Mouse (Mus musculus) embryonic facial prominence, embryonic 14.5 days (tissue): ENCODE measurements at regions not wholly inside any gene's neighbourhood (a gene's known extent, or its start where the extent isn't known, plus 50 kb on each side); places are given as distances from the start of the nearest gene placed in this dataset.
A peak's percentile ranks its signal among the peaks of the same experiment; 100 is the strongest.

Experiments used
- ATAC-seq: fragments of 200-750 bp; cut with Nextera tagmentation; 2 replicates; pipeline ENCODE4 v1.8.0; 2017; ENCODE audit warnings: low read depth, moderate number of reproducible peaks, moderate TSS enrichment
- DNase-seq: peaks from one replicate; pipeline ENCODE4 v3.0.0-alpha.2; 2015; ENCODE audit warnings: low spot score
- H3K27ac ChIP-seq: fragments of 300-500 bp; sonication (generic); replicated peaks from 2 replicates; pipeline ENCODE4 v1.5.1; 2014; ENCODE audit warnings: low read depth, mild to moderate bottlenecking, low read length, moderate library complexity
- H3K27me3 ChIP-seq: fragments of 300-500 bp; sonication (generic); replicated peaks from 2 replicates; pipeline ENCODE4 v1.6.1; 2014; ENCODE audit warnings: low read length; ENCODE audit not compliant: control insufficient read depth, insufficient read depth
- H3K36me3 ChIP-seq: fragments of 300-500 bp; sonication (generic); 2 replicates; pipeline ENCODE4 v1.6.1; 2014; ENCODE audit warnings: low read length, mixed read lengths; ENCODE audit not compliant: control insufficient read depth, insufficient read depth
- H3K4me1 ChIP-seq: fragments of 300-500 bp; sonication (generic); 2 replicates; pipeline ENCODE4 v1.6.1; 2014; ENCODE audit warnings: antibody characterized with exemption, low read length; ENCODE audit not compliant: control insufficient read depth, insufficient read depth
- H3K4me2 ChIP-seq: fragments of 300-500 bp; sonication (generic); 2 replicates; pipeline ENCODE4 v1.6.1; 2014; ENCODE audit warnings: low read depth, mild to moderate bottlenecking, low read length, moderate library complexity, mixed read lengths
- H3K4me3 ChIP-seq: fragments of 300-500 bp; sonication (generic); 2 replicates; pipeline ENCODE4 v1.5.1; 2014; ENCODE audit warnings: low read depth, mild to moderate bottlenecking, low read length
- H3K9ac ChIP-seq: fragments of 300-500 bp; sonication (generic); 2 replicates; pipeline ENCODE4 v1.6.1; 2014; ENCODE audit warnings: low read depth, mild to moderate bottlenecking, low read length, moderate library complexity, mixed read lengths
- H3K9me3 ChIP-seq: fragments of 300-500 bp; sonication (generic); 2 replicates; pipeline ENCODE4 v1.6.1; 2016; ENCODE audit warnings: low read length; ENCODE audit not compliant: control insufficient read depth
- WGBS: fragments of 180-500 bp; shearing (Covaris S2); extraction: QIAGEN DNeasy Blood & Tissue Kit; methylation state at CpG from one replicate; pipeline ENCODE4 v1.1.7; 2014; 5-methylcytosine and 5-hydroxymethylcytosine counted together

DNA sequence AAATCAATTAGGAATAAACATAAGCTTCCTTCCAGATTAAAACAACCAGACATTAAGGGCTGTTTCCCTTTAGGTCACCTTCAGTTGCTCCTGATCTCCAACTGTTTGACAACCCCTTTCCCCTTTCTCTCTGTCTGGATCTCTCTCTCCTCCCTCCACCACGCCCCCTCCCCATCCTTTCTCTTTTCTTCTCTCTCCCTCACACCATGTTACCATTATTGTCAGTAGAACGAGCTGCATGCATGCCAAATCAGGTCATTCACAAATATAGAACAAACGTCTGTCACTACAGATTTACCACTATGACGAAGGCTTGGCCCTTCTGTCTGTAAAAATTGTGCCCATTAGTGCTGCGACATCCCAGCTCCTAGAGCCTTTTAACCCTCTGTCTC, 258.9 kb downstream of the Cd83 start:
- H3K9ac ChIP-seq, result no peak overlapping the region
- no peaks in the 10 kb centered on the region for H3K36me3 ChIP-seq
- no peaks in the 10 kb centered on the region for H3K9me3 ChIP-seq
- peak; percentile 26; the same call in 1 of the 2 replicates for ATAC-seq
- no peak overlapping the region for H3K4me3 ChIP-seq
- WGBS, result 27% methylated on average over 5 of the region's 5 CpGs
- H3K27ac ChIP-seq, result no peak overlapping the region
- peak; percentile 48 for DNase-seq
- H3K4me2 ChIP-seq, result no peak overlapping the region
- H3K4me1 ChIP-seq, result no peaks in the 10 kb centered on the region
- H3K27me3 ChIP-seq, result no peaks in the 10 kb centered on the region

GRCm38 (mm10) chr13:44044546-44045216, 260.1 kb downstream of the Cd83 start:
- H3K4me1 ChIP-seq, result no peaks in the 10 kb centered on the region
- H3K27me3 ChIP-seq, result no peaks in the 10 kb centered on the region
- no peaks in the 10 kb centered on the region for H3K9me3 ChIP-seq
- DNase-seq, result no peak
- no peak overlapping the region for H3K27ac ChIP-seq
- no peak overlapping the region for H3K4me2 ChIP-seq
- no peak overlapping the region for H3K9ac ChIP-seq
- H3K36me3 ChIP-seq, result no peaks in the 10 kb centered on the region
- no peak for ATAC-seq
- no peak overlapping the region for H3K4me3 ChIP-seq
- WGBS, result 83% methylated on average over 23 of the region's 23 CpGs

GRCm38 (mm10) chr13:44046436-44046835, 261.9 kb downstream of the Cd83 start:
- Histone ChIP-seq H3K27me3 (no peaks in the 10 kb centered on the region), H3K4me1 (no peaks in the 10 kb centered on the region), H3K36me3 (no peaks in the 10 kb centered on the region), H3K9ac (no peak overlapping the region), H3K27ac (no peak overlapping the region), H3K4me2 (no peak overlapping the region), H3K4me3 (no peak overlapping the region), H3K9me3 (no peaks in the 10 kb centered on the region)
- ATAC-seq (no peak), DNase-seq (no peak)
- 19% methylated on average over 2 of the region's 2 CpGs for WGBS

DNA sequence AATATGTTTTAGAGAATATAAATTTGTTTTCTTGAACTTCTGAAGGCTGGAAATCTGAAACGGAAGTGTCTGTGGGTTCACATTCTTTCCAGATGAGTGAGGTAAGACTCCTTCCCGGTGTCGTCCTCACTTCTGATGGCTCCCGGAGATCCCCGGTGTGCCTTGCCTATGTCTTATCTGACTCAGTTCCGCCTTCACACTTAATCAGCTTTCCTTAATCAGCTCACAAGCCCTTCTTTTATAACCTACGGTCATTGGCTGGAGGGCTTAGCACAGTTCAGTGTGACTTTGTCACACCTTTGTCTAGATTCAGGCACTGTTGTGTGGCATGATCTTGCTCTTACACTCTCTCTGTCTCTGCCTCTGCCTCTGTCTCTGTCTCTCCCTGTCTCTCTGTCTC, 269.6 kb downstream of the Cd83 start:
- H3K9me3 ChIP-seq, result no peaks in the 10 kb centered on the region
- 62% methylated on average over 7 of the region's 7 CpGs for WGBS
- no peak overlapping the region for H3K4me2 ChIP-seq
- no peaks in the 10 kb centered on the region for H3K27me3 ChIP-seq
- ATAC-seq (no peak), DNase-seq (no peak)
- peaks cover 17% of the 10 kb centered on the region for H3K4me1 ChIP-seq
- H3K9ac ChIP-seq, result no peak overlapping the region
- no peaks in the 10 kb centered on the region for H3K36me3 ChIP-seq
- H3K27ac ChIP-seq, result no peak overlapping the region
- H3K4me3 ChIP-seq, result no peak overlapping the region

- peak; percentile 76; the same call in 1 of the 2 replicates for ATAC-seq
- Histone ChIP-seq H3K9me3 (no peaks in the 10 kb centered on the region), H3K4me3 (peak overlapping the region; percentile 6; the same call in 1 of the 2 replicates), H3K9ac (0 out of 2 replicates have a peak overlapping the region, but pooled peaks have one; percentile 4), H3K4me2 (peak overlapping the region; percentile 45), H3K27ac (0 out of 2 replicates have a peak overlapping the region, but pooled peaks have one; percentile 57), H3K36me3 (no peaks in the 10 kb centered on the region), H3K27me3 (no peaks in the 10 kb centered on the region), H3K4me1 (peaks cover 17% of the 10 kb centered on the region)
- WGBS, result 23% methylated on average over 20 of the region's 20 CpGs
- DNase-seq, result peak; percentile 91
These were observed 271.3 kb downstream of the Cd83 start for GRCm38 (mm10) chr13:44055573-44056491.

GRCm38 (mm10) chr13:44056716-44057115, 272.1 kb downstream of the Cd83 start:
- H3K27ac ChIP-seq, result no peak overlapping the region
- no peaks in the 10 kb centered on the region for H3K36me3 ChIP-seq
- H3K9ac ChIP-seq, result no peak overlapping the region
- DNase-seq (no peak), ATAC-seq (no peak)
- H3K4me3 ChIP-seq, result no peak overlapping the region
- H3K4me2 ChIP-seq, result no peak overlapping the region
- H3K4me1 ChIP-seq, result peaks cover 18% of the 10 kb centered on the region
- no peaks in the 10 kb centered on the region for H3K9me3 ChIP-seq
- no peaks in the 10 kb centered on the region for H3K27me3 ChIP-seq
- WGBS, result 71% methylated on average over 9 of the region's 9 CpGs

GRCm38 (mm10) chr13:44057542-44057941, 273.0 kb downstream of the Cd83 start:
- Histone ChIP-seq H3K9ac (no peak overlapping the region), H3K4me1 (peaks cover 25% of the 10 kb centered on the region), H3K27ac (no peak overlapping the region), H3K27me3 (no peaks in the 10 kb centered on the region), H3K4me2 (no peak overlapping the region), H3K9me3 (no peaks in the 10 kb centered on the region), H3K36me3 (no peaks in the 10 kb centered on the region), H3K4me3 (no peak overlapping the region)
- ATAC-seq, result no peak
- DNase-seq, result no peak
- 96% methylated on average over 5 of the region's 5 CpGs for WGBS

- H3K4me3 ChIP-seq, result no peak overlapping the region
- no peak for DNase-seq
- H3K9me3 ChIP-seq, result no peaks in the 10 kb centered on the region
- no peak for ATAC-seq
- no peak overlapping the region for H3K4me2 ChIP-seq
- peaks cover 25% of the 10 kb centered on the region for H3K4me1 ChIP-seq
- 95% methylated on average over 2 of the region's 2 CpGs for WGBS
- no peaks in the 10 kb centered on the region for H3K27me3 ChIP-seq
- no peaks in the 10 kb centered on the region for H3K36me3 ChIP-seq
- H3K9ac ChIP-seq, result no peak overlapping the region
- H3K27ac ChIP-seq, result no peak overlapping the region
These were observed 273.7 kb downstream of the Cd83 start for GRCm38 (mm10) chr13:44058277-44058676.
